Mouse (Mus musculus): ENCODE results near the gene Eif4a3. TPM values are rescaled to one million over a fixed set of nuclear protein-coding genes. Genes with fewer than 3 reads are reported as not detected.

Eif4a3 gene
- polyA plus RNA-seq, 1 experiment, result 349 TPM

DNA sequence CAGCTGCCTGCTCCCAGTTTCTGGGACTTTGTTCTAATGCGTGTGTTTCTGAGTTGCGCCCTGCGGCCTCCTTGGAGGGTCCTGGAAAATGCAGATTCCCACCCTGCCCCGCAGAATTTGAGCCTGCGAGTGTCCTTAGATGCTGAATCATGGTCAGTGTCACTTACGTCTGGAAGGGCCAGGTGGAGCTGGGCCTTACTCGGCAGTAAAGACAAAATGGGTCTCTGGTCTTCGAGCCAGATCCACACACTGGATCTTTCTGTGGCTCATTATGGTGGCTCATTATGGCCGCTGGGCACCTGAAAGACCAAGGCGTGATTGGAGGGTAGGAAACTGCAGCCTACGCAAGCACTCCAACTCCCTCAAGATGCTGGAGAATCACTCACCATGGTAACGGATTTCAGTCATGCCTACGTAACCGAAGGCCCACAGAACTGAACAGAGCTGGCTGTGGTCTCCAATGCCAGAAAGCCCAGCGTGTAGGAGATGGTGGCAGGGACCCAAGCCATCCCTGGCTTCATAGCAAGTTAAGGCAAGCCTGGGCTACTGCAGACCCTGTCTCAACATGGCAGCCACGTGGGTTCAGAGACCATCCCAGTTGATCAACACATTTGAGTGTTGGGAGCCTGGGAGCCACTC is 31.2 kb downstream of the Eif4a3 start:
- Histone ChIP-seq H3K79me3 (ENCODE audit: low read depth) (no peaks in the 10 kb centered on the region), H3K79me2 (ENCODE audit: control insufficient read depth, insufficient read depth) (no peaks in the 10 kb centered on the region), H3K36me3 (ENCODE audit: control insufficient read depth, insufficient read depth) (no peaks in the 10 kb centered on the region), H3ac (ENCODE audit: control insufficient read depth, insufficient read length, low read depth) (no peak overlapping the region), H3K27me3 (ENCODE audit: control insufficient read depth, insufficient read depth, insufficient read length) (peaks cover 7% of the 10 kb centered on the region), H3K4me3 (ENCODE audit: insufficient read depth, poor library complexity, severe bottlenecking) (peak overlapping the region; percentile 56)
- no peak for TF ChIP-seq MYOD1 (IDR thresholded peaks at IDR 0.05; ENCODE audit: control insufficient read depth, insufficient read length, low read depth)
- TF ChIP-seq USF1 (IDR thresholded peaks at IDR 0.05; ENCODE audit: low read depth), result no peak
- TF ChIP-seq FOSL1 (IDR thresholded peaks at IDR 0.05; ENCODE audit: insufficient read depth, low read length, poor library complexity, severe bottlenecking), result no peak
- TF ChIP-seq MAX (IDR thresholded peaks at IDR 0.05), result no peak
- TF ChIP-seq CTCF (IDR thresholded peaks at IDR 0.05; ENCODE audit: control insufficient read depth, insufficient read depth, insufficient read length), result no peak
- TF ChIP-seq CEBPB (IDR thresholded peaks at IDR 0.05; ENCODE audit: low read depth), result no peak
- TF ChIP-seq MYOG (IDR thresholded peaks at IDR 0.05; ENCODE audit: control insufficient read depth, extremely low read depth, insufficient read length), result no peak

GRCm38 (mm10) chr11:119267768-119268556 is 31.9 kb downstream of the Eif4a3 start, which contains the start of gene Gaa:
TSS of gene Gaa (plus strand) at chr11:119267887.
- Histone ChIP-seq H3K79me2 (ENCODE audit: control insufficient read depth, insufficient read depth) (no peaks in the 10 kb centered on the region), H3K36me3 (ENCODE audit: control insufficient read depth, insufficient read depth) (no peaks in the 10 kb centered on the region), H3K27me3 (ENCODE audit: control insufficient read depth, insufficient read depth, insufficient read length) (peaks cover 10% of the 10 kb centered on the region), H3K4me3 (ENCODE audit: insufficient read depth, poor library complexity, severe bottlenecking) (peak within 1 kb of the TSS; percentile 56), H3K79me3 (ENCODE audit: low read depth) (no peaks in the 10 kb centered on the region), H3ac (ENCODE audit: control insufficient read depth, insufficient read length, low read depth) (peak within 1 kb of the TSS; percentile 62)
- TF ChIP-seq FOSL1 (IDR thresholded peaks at IDR 0.05; ENCODE audit: insufficient read depth, low read length, poor library complexity, severe bottlenecking) (no peak), MYOG (IDR thresholded peaks at IDR 0.05; ENCODE audit: control insufficient read depth, extremely low read depth, insufficient read length) (no peak), USF1 (IDR thresholded peaks at IDR 0.05; ENCODE audit: low read depth) (peak; percentile 95), CTCF (IDR thresholded peaks at IDR 0.05; ENCODE audit: control insufficient read depth, insufficient read depth, insufficient read length) (peak; percentile 98), MYOD1 (IDR thresholded peaks at IDR 0.05; ENCODE audit: control insufficient read depth, insufficient read length, low read depth) (peak; percentile 48), MAX (IDR thresholded peaks at IDR 0.05) (peak; percentile 38)

DNA sequence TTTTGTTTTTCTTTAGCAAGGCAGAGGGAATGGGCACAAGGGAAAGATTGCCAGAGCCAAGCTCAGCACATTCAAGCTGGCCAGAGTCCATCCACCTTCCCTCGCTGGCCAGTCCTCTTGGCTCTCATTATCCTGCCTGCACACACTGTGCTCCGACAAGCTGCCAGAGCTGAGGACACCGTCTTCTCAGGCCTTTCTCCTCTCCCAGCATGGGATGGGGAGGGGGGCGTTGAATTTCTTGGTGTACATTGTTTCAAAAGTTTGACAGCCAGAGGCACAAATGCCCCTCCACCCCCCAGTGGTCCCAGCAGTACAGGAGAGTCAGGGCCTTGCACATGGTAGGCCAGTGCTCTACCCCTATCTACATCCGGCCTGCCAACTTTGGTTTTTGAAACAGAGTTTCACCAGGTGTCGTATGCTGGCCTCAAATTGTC is 32.6 kb downstream of the Eif4a3 start:
- TF ChIP-seq FOSL1 (IDR thresholded peaks at IDR 0.05; ENCODE audit: insufficient read depth, low read length, poor library complexity, severe bottlenecking) (no peak), USF1 (IDR thresholded peaks at IDR 0.05; ENCODE audit: low read depth) (no peak), CEBPB (IDR thresholded peaks at IDR 0.05; ENCODE audit: low read depth) (no peak), CTCF (IDR thresholded peaks at IDR 0.05; ENCODE audit: control insufficient read depth, insufficient read depth, insufficient read length) (no peak), MYOG (IDR thresholded peaks at IDR 0.05; ENCODE audit: control insufficient read depth, extremely low read depth, insufficient read length) (no peak), MAX (IDR thresholded peaks at IDR 0.05) (no peak), MYOD1 (IDR thresholded peaks at IDR 0.05; ENCODE audit: control insufficient read depth, insufficient read length, low read depth) (no peak)
- Histone ChIP-seq H3K27me3 (ENCODE audit: control insufficient read depth, insufficient read depth, insufficient read length) (peaks cover 11% of the 10 kb centered on the region), H3K79me3 (ENCODE audit: low read depth) (no peaks in the 10 kb centered on the region), H3K79me2 (ENCODE audit: control insufficient read depth, insufficient read depth) (no peaks in the 10 kb centered on the region), H3ac (ENCODE audit: control insufficient read depth, insufficient read length, low read depth) (no peak overlapping the region), H3K36me3 (ENCODE audit: control insufficient read depth, insufficient read depth) (no peaks in the 10 kb centered on the region), H3K4me3 (ENCODE audit: insufficient read depth, poor library complexity, severe bottlenecking) (no peak overlapping the region)

DNA sequence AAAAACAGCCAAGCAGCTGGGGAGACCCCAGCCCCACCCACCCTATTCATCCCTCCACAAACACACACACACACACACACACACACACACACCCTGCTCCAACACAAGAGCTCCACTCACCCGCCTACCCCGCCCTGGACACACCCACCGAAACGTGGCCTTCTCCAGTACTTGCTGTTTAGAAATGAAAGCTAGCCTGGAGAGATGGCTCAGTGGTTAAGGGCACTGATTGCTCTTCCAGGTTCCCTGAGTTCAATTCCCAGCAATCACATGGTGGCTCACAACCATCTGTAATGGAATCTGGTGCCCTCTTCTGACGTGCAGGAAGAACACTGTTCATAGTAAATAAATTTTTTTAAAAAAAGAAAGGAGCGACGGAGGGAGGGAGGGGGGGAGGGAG is 34.1 kb downstream of the Eif4a3 start:
- no peaks in the 10 kb centered on the region for H3K79me2 ChIP-seq (ENCODE audit: control insufficient read depth, insufficient read depth)
- no peaks in the 10 kb centered on the region for H3K36me3 ChIP-seq (ENCODE audit: control insufficient read depth, insufficient read depth)
- H3ac ChIP-seq (ENCODE audit: control insufficient read depth, insufficient read length, low read depth), result no peak overlapping the region
- TF ChIP-seq MYOD1 (IDR thresholded peaks at IDR 0.05; ENCODE audit: control insufficient read depth, insufficient read length, low read depth), result no peak
- TF ChIP-seq MAX (IDR thresholded peaks at IDR 0.05), result no peak
- TF ChIP-seq MYOG (IDR thresholded peaks at IDR 0.05; ENCODE audit: control insufficient read depth, extremely low read depth, insufficient read length), result no peak
- no peak for TF ChIP-seq CTCF (IDR thresholded peaks at IDR 0.05; ENCODE audit: control insufficient read depth, insufficient read depth, insufficient read length)
- no peak for TF ChIP-seq USF1 (IDR thresholded peaks at IDR 0.05; ENCODE audit: low read depth)
- TF ChIP-seq CEBPB (IDR thresholded peaks at IDR 0.05; ENCODE audit: low read depth), result no peak
- no peak for TF ChIP-seq FOSL1 (IDR thresholded peaks at IDR 0.05; ENCODE audit: insufficient read depth, low read length, poor library complexity, severe bottlenecking)
- no peaks in the 10 kb centered on the region for H3K79me3 ChIP-seq (ENCODE audit: low read depth)
- peaks cover 21% of the 10 kb centered on the region for H3K27me3 ChIP-seq (ENCODE audit: control insufficient read depth, insufficient read depth, insufficient read length)
- H3K4me3 ChIP-seq (ENCODE audit: insufficient read depth, poor library complexity, severe bottlenecking), result no peak overlapping the region

DNA sequence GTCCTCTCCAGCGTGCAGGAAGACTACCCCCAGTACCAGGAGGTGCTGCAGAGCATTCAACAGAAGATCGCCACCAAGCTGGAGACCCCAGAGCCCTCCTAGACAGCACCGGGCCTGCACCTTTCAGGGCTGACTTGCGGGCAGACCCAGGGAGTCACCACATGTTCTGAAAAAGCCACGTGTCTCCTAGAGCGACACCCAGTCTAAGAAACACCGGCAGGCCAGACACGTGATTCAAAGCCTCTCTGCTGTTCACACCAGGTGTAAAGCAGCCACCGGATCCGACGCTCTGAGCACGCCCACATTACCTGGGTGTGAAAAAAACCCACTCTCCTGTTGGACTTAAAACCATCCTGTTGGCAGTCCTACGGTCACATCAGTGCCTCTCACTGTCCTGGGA is 35.5 kb downstream of the Eif4a3 start:
- TF ChIP-seq CTCF (IDR thresholded peaks at IDR 0.05; ENCODE audit: control insufficient read depth, insufficient read depth, insufficient read length), result no peak
- TF ChIP-seq USF1 (IDR thresholded peaks at IDR 0.05; ENCODE audit: low read depth), result no peak
- TF ChIP-seq MYOG (IDR thresholded peaks at IDR 0.05; ENCODE audit: control insufficient read depth, extremely low read depth, insufficient read length), result no peak
- TF ChIP-seq FOSL1 (IDR thresholded peaks at IDR 0.05; ENCODE audit: insufficient read depth, low read length, poor library complexity, severe bottlenecking), result no peak
- TF ChIP-seq MAX (IDR thresholded peaks at IDR 0.05), result no peak
- no peak for TF ChIP-seq MYOD1 (IDR thresholded peaks at IDR 0.05; ENCODE audit: control insufficient read depth, insufficient read length, low read depth)
- no peak for TF ChIP-seq CEBPB (IDR thresholded peaks at IDR 0.05; ENCODE audit: low read depth)
- Histone ChIP-seq H3K79me2 (ENCODE audit: control insufficient read depth, insufficient read depth) (no peaks in the 10 kb centered on the region), H3K27me3 (ENCODE audit: control insufficient read depth, insufficient read depth, insufficient read length) (peaks cover 32% of the 10 kb centered on the region), H3ac (ENCODE audit: control insufficient read depth, insufficient read length, low read depth) (no peak overlapping the region), H3K36me3 (ENCODE audit: control insufficient read depth, insufficient read depth) (no peaks in the 10 kb centered on the region), H3K79me3 (ENCODE audit: low read depth) (no peaks in the 10 kb centered on the region), H3K4me3 (ENCODE audit: insufficient read depth, poor library complexity, severe bottlenecking) (no peak overlapping the region)
